Mouse (Mus musculus) lung, embryonic 16.5 days (tissue): Measurements from ENCODE around the gene Taco1. TPM values are rescaled to one million over a fixed set of nuclear protein-coding genes. Genes with fewer than 3 reads are reported as not detected.

Experiments
- ATAC-seq: fragments of 200-750 bp; cut with Nextera tagmentation; 2 replicates; pipeline ENCODE4 v1.8.0; 2017; ENCODE audit warnings: low read depth, mild to moderate bottlenecking, moderate library complexity
- H3K27ac ChIP-seq: fragments of 300-500 bp; sonication (generic); 2 replicates; pipeline ENCODE4 v1.5.1; 2014; ENCODE audit warnings: mild to moderate bottlenecking, control low read depth, low read length
- H3K27me3 ChIP-seq: fragments of 300-500 bp; sonication (generic); 2 replicates; pipeline ENCODE4 v1.6.1; 2014; ENCODE audit warnings: low read depth, low read length, mixed read lengths; ENCODE audit not compliant: control insufficient read depth, insufficient read depth
- H3K36me3 ChIP-seq: fragments of 300-500 bp; sonication (generic); 2 replicates; pipeline ENCODE4 v1.6.1; 2014; ENCODE audit warnings: low read length; ENCODE audit not compliant: control insufficient read depth, insufficient read depth
- H3K4me1 ChIP-seq: fragments of 300-500 bp; sonication (generic); replicated peaks from 2 replicates; pipeline ENCODE4 v1.6.1; 2014; ENCODE audit warnings: low read length, mixed read lengths; ENCODE audit not compliant: control insufficient read depth, insufficient read depth
- H3K4me2 ChIP-seq: fragments of 300-500 bp; sonication (generic); 2 replicates; pipeline ENCODE4 v1.6.1; 2014; ENCODE audit warnings: low read depth, low read length, control low read depth
- H3K4me3 ChIP-seq: fragments of 300-500 bp; sonication (generic); 2 replicates; pipeline ENCODE4 v1.5.1; 2014; ENCODE audit warnings: mild to moderate bottlenecking, low read length, control low read depth
- H3K9ac ChIP-seq: fragments of 300-500 bp; sonication (generic); 2 replicates; pipeline ENCODE4 v1.6.1; 2014; ENCODE audit warnings: low read length, control low read depth
- H3K9me3 ChIP-seq: fragments of 300-500 bp; sonication (generic); 2 replicates; pipeline ENCODE4 v1.6.1; 2016; ENCODE audit warnings: low read length; ENCODE audit not compliant: control insufficient read depth
- WGBS: fragments of 180-500 bp; shearing (Covaris S2); extraction: QIAGEN DNeasy Blood & Tissue Kit; methylation state at CpG from one replicate; pipeline ENCODE4 v1.1.7; 2014; 5-methylcytosine and 5-hydroxymethylcytosine counted together
- polyA plus RNA-seq: library from polyadenylated mRNA; unstranded; fragments of >200 nt; fragmentation: Nextera tagmentation; extraction: Ambion mirVana; gene quantifications from 2 replicates; pipeline ENCODE4 v1.2.1, GENCODE M21; 2015

Gene Taco1
- polyA plus RNA-seq, 1 experiment from 2014 or later = 8.6 TPM

- Histone ChIP-seq H3K4me3 (peak within 1 kb of the TSS; percentile 88), H3K9me3 (no peaks in the 10 kb centered on the region), H3K27ac (peak within 1 kb of the TSS; percentile 86), H3K36me3 (no peaks in the 10 kb centered on the region), H3K27me3 (no peaks in the 10 kb centered on the region), H3K4me1 (peaks cover 12% of the 10 kb centered on the region), H3K4me2 (peak within 1 kb of the TSS; percentile 98), H3K9ac (peak within 1 kb of the TSS; percentile 92)
- ATAC-seq = peak; percentile 99
- WGBS = under 1% methylated on average over 66 of the region's 66 CpGs
These were observed 29.1 kb upstream of the Taco1 start, which contains the start of gene Dcaf7 for GRCm38 (mm10) chr11:106036548-106037417. Gene Dcaf7, plus strand, starts transcription at chr11:106036872.

GRCm38 (mm10) chr11:106037418-106037751 lies 28.5 kb upstream of the Taco1 start:
- no peak; the same call in 1 of the 2 replicates for ATAC-seq
- H3K27ac ChIP-seq = peak overlapping the region; percentile 86
- H3K4me3 ChIP-seq = peak overlapping the region; percentile 88
- H3K4me1 ChIP-seq = peaks cover 12% of the 10 kb centered on the region
- H3K36me3 ChIP-seq = no peaks in the 10 kb centered on the region
- H3K9me3 ChIP-seq = no peaks in the 10 kb centered on the region
- H3K27me3 ChIP-seq = no peaks in the 10 kb centered on the region
- WGBS = 0% methylated on average over 13 of the region's 13 CpGs
- H3K9ac ChIP-seq = peak overlapping the region; percentile 92
- H3K4me2 ChIP-seq = peak overlapping the region; percentile 98

- no peaks in the 10 kb centered on the region for H3K9me3 ChIP-seq
These were observed 21.5 kb upstream of the Taco1 start for GRCm38 (mm10) chr11:106044349-106044748.

GRCm38 (mm10) chr11:106045256-106045655 lies 20.6 kb upstream of the Taco1 start:
- no peak overlapping the region for H3K4me2 ChIP-seq
- WGBS = 88% methylated on average over 1 of the region's 1 CpGs

More at GRCm38 (mm10) chr11:106044349-106044748, 21.5 kb upstream of the Taco1 start:
- ATAC-seq = no peak
- peaks cover 15% of the 10 kb centered on the region for H3K36me3 ChIP-seq
- no peak overlapping the region for H3K9ac ChIP-seq
- H3K27me3 ChIP-seq = no peaks in the 10 kb centered on the region
- no peak overlapping the region for H3K27ac ChIP-seq
- no peak overlapping the region for H3K4me2 ChIP-seq
- no peaks in the 10 kb centered on the region for H3K4me1 ChIP-seq
- no peak overlapping the region for H3K4me3 ChIP-seq

GRCm38 (mm10) chr11:106045780-106046179 lies 20.1 kb upstream of the Taco1 start:
- Histone ChIP-seq H3K9me3 (no peaks in the 10 kb centered on the region), H3K4me2 (no peak overlapping the region), H3K36me3 (peaks cover 19% of the 10 kb centered on the region), H3K27ac (no peak overlapping the region), H3K4me3 (no peak overlapping the region), H3K27me3 (no peaks in the 10 kb centered on the region), H3K4me1 (no peaks in the 10 kb centered on the region), H3K9ac (no peak overlapping the region)
- whole genome bisulfite sequencing = 89% methylated on average over 3 of the region's 3 CpGs
- ATAC-seq = no peak

More at GRCm38 (mm10) chr11:106045256-106045655, 20.6 kb upstream of the Taco1 start:
- Histone ChIP-seq H3K9ac (no peak overlapping the region), H3K27me3 (no peaks in the 10 kb centered on the region), H3K27ac (no peak overlapping the region), H3K4me1 (no peaks in the 10 kb centered on the region), H3K9me3 (no peaks in the 10 kb centered on the region), H3K36me3 (peaks cover 19% of the 10 kb centered on the region), H3K4me3 (no peak overlapping the region)
- no peak for ATAC-seq

- ATAC-seq = no peak
- H3K27me3 ChIP-seq = no peaks in the 10 kb centered on the region
- no peaks in the 10 kb centered on the region for H3K4me1 ChIP-seq
- peaks cover 24% of the 10 kb centered on the region for H3K36me3 ChIP-seq
- no peak overlapping the region for H3K27ac ChIP-seq
- no peak overlapping the region for H3K9ac ChIP-seq
- no peak overlapping the region for H3K4me3 ChIP-seq
- H3K9me3 ChIP-seq = no peaks in the 10 kb centered on the region
- 71% methylated on average over 9 of the region's 9 CpGs for WGBS
- H3K4me2 ChIP-seq = no peak overlapping the region
These were observed 19.3 kb upstream of the Taco1 start for GRCm38 (mm10) chr11:106046584-106046983.

GRCm38 (mm10) chr11:106053921-106054320 lies 11.9 kb upstream of the Taco1 start:
- 80% methylated on average over 2 of the region's 2 CpGs for WGBS
- no peak overlapping the region for H3K4me3 ChIP-seq
- H3K36me3 ChIP-seq = peaks cover 53% of the 10 kb centered on the region
- no peak overlapping the region for H3K4me2 ChIP-seq
- ATAC-seq = no peak
- no peaks in the 10 kb centered on the region for H3K4me1 ChIP-seq
- no peaks in the 10 kb centered on the region for H3K9me3 ChIP-seq
- H3K27ac ChIP-seq = no peak overlapping the region
- no peak overlapping the region for H3K9ac ChIP-seq
- H3K27me3 ChIP-seq = no peaks in the 10 kb centered on the region

- no peak overlapping the region for H3K27ac ChIP-seq
- H3K4me2 ChIP-seq = no peak overlapping the region
- H3K4me3 ChIP-seq = no peak overlapping the region
- no peaks in the 10 kb centered on the region for H3K4me1 ChIP-seq
- no peaks in the 10 kb centered on the region for H3K27me3 ChIP-seq
- no peaks in the 10 kb centered on the region for H3K9me3 ChIP-seq
- no peak for ATAC-seq
- H3K36me3 ChIP-seq = peaks cover 53% of the 10 kb centered on the region
- WGBS = 91% methylated on average over 8 of the region's 8 CpGs
- H3K9ac ChIP-seq = no peak overlapping the region
These were observed 11.3 kb upstream of the Taco1 start for GRCm38 (mm10) chr11:106054600-106054999.

- Histone ChIP-seq H3K9ac (no peak overlapping the region), H3K4me1 (no peaks in the 10 kb centered on the region), H3K27me3 (no peaks in the 10 kb centered on the region), H3K9me3 (no peaks in the 10 kb centered on the region), H3K4me3 (no peak overlapping the region), H3K4me2 (no peak overlapping the region), H3K36me3 (peaks cover 49% of the 10 kb centered on the region), H3K27ac (no peak overlapping the region)
- WGBS = 84% methylated on average over 6 of the region's 6 CpGs
- ATAC-seq = no peak
These were observed 10.5 kb upstream of the Taco1 start for GRCm38 (mm10) chr11:106055341-106055740.
